Mouse (Mus musculus): ENCODE results near the gene Usp12. TPM values are rescaled to one million over a fixed set of nuclear protein-coding genes. Genes with fewer than 3 reads are reported as not detected.

Gene Usp12
- polyA plus RNA-seq, 1 experiment from 2014 or later: 14.5 TPM

DNA sequence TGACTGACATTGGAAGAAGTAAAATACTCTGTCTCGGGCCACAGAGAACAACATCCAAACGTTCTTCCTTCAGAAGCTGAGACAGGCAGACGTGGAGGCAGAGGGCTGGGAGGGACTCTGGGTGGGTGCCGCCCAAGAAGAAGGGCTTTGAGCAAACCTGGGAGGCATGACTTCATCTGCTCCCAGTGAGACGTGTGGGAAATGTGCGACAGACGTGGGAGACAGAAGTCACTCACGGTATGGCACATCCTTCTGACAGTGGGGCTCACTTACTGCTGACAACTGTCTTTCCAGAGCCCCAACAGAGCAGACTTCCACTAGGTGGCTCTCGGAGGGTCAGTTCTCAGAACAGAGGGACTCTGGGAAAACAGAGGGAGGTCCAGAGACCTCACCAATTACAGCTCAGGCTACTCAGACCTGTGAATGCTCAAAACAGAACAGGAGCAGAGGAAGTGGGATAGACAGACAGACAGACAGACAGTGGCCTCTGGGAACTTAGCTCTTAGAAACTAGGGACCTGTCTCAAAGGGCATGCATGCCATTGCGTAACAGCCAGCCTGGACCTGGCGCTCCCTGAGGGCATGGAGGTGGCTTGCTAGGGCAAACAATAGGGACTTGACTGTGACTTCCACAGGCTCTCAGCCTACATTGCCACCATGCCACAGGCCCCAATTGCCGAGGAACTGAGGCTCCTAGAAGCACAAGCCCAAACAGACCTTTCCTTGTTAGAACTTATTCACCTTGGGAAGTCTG lies 60.7 kb downstream of the Usp12 start:
- H3K36me3 ChIP-seq (ENCODE audit: insufficient read depth, low read length): peaks cover 25% of the 10 kb centered on the region
- ATAC-seq (no peak; the same call in 1 of the 2 replicates), DNase-seq (ENCODE audit: low spot score) (no peak)
- no peak overlapping the region for H3K9ac ChIP-seq (replicated peaks; ENCODE audit: low read depth)
- H3K9me3 ChIP-seq (ENCODE audit: low read length): no peaks in the 10 kb centered on the region
- H3K4me2 ChIP-seq (replicated peaks; ENCODE audit: low read depth, low read length): no peak overlapping the region
- WGBS: 72% methylated on average over 12 of the region's 12 CpGs
- no peak overlapping the region for H3K27ac ChIP-seq (ENCODE audit: low read length)
- no peak overlapping the region for H3K4me3 ChIP-seq (ENCODE audit: low read depth, low read length)
- no peaks in the 10 kb centered on the region for H3K27me3 ChIP-seq (replicated peaks; ENCODE audit: insufficient read depth, low read length)
- no peaks in the 10 kb centered on the region for H3K4me1 ChIP-seq (ENCODE audit: insufficient read depth, low read depth, low read length)
- TF ChIP-seq EP300 (IDR thresholded peaks at IDR 0.05) (no peak), CTCF (IDR thresholded peaks at IDR 0.05) (peak; percentile 22; the same call in 1 of the 2 replicates)

DNA sequence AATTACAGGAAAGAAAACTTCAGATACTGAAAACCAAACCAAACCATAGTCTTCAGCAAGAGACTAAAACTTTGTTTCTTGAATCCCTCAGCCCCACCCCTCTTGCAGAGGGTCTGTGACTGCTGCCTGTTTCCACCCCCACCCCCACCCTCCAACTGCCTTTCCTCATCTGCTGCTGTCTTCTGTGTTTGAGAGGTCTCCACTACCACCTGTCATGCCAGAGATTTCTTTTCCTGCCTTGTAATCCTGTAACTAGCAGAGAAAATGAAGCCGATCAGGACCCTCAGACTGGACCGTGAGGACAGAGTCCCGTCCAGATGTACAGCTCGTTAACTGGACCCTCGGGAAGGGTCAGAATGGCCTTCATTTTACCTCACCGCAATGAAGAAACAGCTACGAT lies 61.4 kb downstream of the Usp12 start:
- Histone ChIP-seq H3K9ac (replicated peaks; ENCODE audit: low read depth) (no peak overlapping the region), H3K27ac (ENCODE audit: low read length) (no peak overlapping the region), H3K4me2 (replicated peaks; ENCODE audit: low read depth, low read length) (no peak overlapping the region), H3K9me3 (ENCODE audit: low read length) (no peaks in the 10 kb centered on the region), H3K4me1 (ENCODE audit: insufficient read depth, low read depth, low read length) (no peaks in the 10 kb centered on the region), H3K4me3 (ENCODE audit: low read depth, low read length) (no peak overlapping the region), H3K36me3 (ENCODE audit: insufficient read depth, low read length) (peaks cover 25% of the 10 kb centered on the region), H3K27me3 (replicated peaks; ENCODE audit: insufficient read depth, low read length) (no peaks in the 10 kb centered on the region)
- TF ChIP-seq CTCF (IDR thresholded peaks at IDR 0.05): no peak
- TF ChIP-seq EP300 (IDR thresholded peaks at IDR 0.05): no peak
- ATAC-seq (no peak), DNase-seq (ENCODE audit: low spot score) (no peak)
- WGBS: 87% methylated on average over 7 of the region's 7 CpGs

DNA sequence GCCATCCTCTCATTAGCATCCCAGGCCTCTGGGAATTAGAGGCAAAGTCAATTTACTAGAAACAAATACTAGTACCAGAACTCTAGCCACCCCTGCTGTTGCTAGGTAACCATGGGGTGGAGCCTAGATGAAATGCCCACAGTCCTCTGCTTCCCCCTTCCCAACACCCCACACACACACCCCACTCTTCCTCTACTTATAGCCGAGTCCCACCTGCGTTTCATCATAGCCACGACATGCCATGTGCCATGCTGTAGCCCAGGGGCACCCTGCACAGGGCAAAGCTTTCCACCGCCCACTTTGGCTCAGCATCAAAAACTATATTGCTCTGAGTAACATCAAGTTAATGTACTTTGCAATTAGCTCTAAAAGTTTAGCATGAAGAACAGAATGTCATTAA lies 67.8 kb downstream of the Usp12 start:
- Histone ChIP-seq H3K27me3 (replicated peaks; ENCODE audit: insufficient read depth, low read length) (no peaks in the 10 kb centered on the region), H3K9ac (replicated peaks; ENCODE audit: low read depth) (no peak overlapping the region), H3K4me3 (ENCODE audit: low read depth, low read length) (no peak overlapping the region), H3K9me3 (ENCODE audit: low read length) (no peaks in the 10 kb centered on the region), H3K36me3 (ENCODE audit: insufficient read depth, low read length) (no peaks in the 10 kb centered on the region), H3K4me1 (ENCODE audit: insufficient read depth, low read depth, low read length) (no peaks in the 10 kb centered on the region), H3K27ac (ENCODE audit: low read length) (no peak overlapping the region), H3K4me2 (replicated peaks; ENCODE audit: low read depth, low read length) (no peak overlapping the region)
- WGBS: 76% methylated on average over 4 of the region's 4 CpGs
- ATAC-seq (no peak), DNase-seq (ENCODE audit: low spot score) (no peak)
- TF ChIP-seq EP300 (IDR thresholded peaks at IDR 0.05): no peak
- no peak for TF ChIP-seq CTCF (IDR thresholded peaks at IDR 0.05)

DNA sequence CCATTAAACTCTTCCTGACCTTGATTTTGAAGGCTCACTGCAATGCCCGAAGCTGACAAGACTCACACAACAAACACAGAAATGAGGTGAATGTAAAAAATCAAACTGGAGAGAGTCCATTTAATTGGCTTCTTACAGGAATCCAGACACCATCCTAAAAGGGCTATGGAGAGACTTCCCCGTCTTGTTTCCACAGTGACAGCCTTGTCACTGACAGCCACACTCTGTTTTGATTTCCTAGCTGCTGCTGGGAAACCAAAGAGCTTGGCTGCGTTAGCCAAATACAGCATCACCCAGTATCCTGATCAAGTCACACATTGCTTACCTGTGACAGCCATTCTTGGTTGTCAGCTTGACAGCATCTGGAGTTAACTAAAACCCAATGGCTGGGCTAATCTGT lies 69.8 kb downstream of the Usp12 start:
- Histone ChIP-seq H3K9me3 (ENCODE audit: low read length) (no peaks in the 10 kb centered on the region), H3K27me3 (replicated peaks; ENCODE audit: insufficient read depth, low read length) (no peaks in the 10 kb centered on the region), H3K9ac (replicated peaks; ENCODE audit: low read depth) (no peak overlapping the region), H3K4me2 (replicated peaks; ENCODE audit: low read depth, low read length) (no peak overlapping the region), H3K27ac (ENCODE audit: low read length) (no peak overlapping the region), H3K4me1 (ENCODE audit: insufficient read depth, low read depth, low read length) (no peaks in the 10 kb centered on the region), H3K36me3 (ENCODE audit: insufficient read depth, low read length) (no peaks in the 10 kb centered on the region), H3K4me3 (ENCODE audit: low read depth, low read length) (no peak overlapping the region)
- DNase-seq (ENCODE audit: low spot score) (no peak), ATAC-seq (no peak)
- TF ChIP-seq CTCF (IDR thresholded peaks at IDR 0.05): no peak
- TF ChIP-seq EP300 (IDR thresholded peaks at IDR 0.05): no peak
- whole genome bisulfite sequencing: 37% methylated on average over 3 of the region's 3 CpGs

GRCm38 (mm10) chr5:146723452-146723851 lies 71.4 kb downstream of the Usp12 start:
- no peak overlapping the region for H3K4me3 ChIP-seq (ENCODE audit: low read depth, low read length)
- H3K27me3 ChIP-seq (replicated peaks; ENCODE audit: insufficient read depth, low read length): no peaks in the 10 kb centered on the region
- ATAC-seq: no peak
- no peaks in the 10 kb centered on the region for H3K9me3 ChIP-seq (ENCODE audit: low read length)
- H3K9ac ChIP-seq (replicated peaks; ENCODE audit: low read depth): no peak overlapping the region
- no peaks in the 10 kb centered on the region for H3K4me1 ChIP-seq (ENCODE audit: insufficient read depth, low read depth, low read length)
- no peak overlapping the region for H3K27ac ChIP-seq (ENCODE audit: low read length)
- WGBS: 89% methylated on average over 5 of the region's 5 CpGs
- no peak for DNase-seq (ENCODE audit: low spot score)
- TF ChIP-seq EP300 (IDR thresholded peaks at IDR 0.05) (no peak), CTCF (IDR thresholded peaks at IDR 0.05) (peak; percentile 39)
- H3K36me3 ChIP-seq (ENCODE audit: insufficient read depth, low read length): no peaks in the 10 kb centered on the region
- no peak overlapping the region for H3K4me2 ChIP-seq (replicated peaks; ENCODE audit: low read depth, low read length)

DNA sequence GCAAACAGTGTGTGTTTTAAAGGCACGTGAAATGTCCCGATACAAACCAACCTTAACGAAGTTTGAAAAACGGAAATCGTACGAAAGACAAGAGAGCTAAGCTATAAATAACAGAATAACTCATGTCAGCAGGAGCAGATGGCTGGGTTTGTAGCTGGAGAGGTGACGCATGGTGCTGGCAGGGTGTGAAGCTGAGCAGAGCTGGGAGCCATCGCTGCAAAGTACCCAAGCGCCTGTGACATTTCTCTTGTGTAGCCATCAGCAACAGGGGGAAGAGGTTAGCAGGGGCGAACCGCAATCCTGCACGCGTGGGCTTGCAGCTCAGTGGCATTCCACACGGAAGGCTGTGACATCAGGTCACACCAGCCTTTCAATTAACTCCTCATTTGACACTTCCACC lies 72.6 kb downstream of the Usp12 start:
- Histone ChIP-seq H3K4me1 (ENCODE audit: insufficient read depth, low read depth, low read length) (no peaks in the 10 kb centered on the region), H3K36me3 (ENCODE audit: insufficient read depth, low read length) (no peaks in the 10 kb centered on the region), H3K27me3 (replicated peaks; ENCODE audit: insufficient read depth, low read length) (no peaks in the 10 kb centered on the region), H3K9ac (replicated peaks; ENCODE audit: low read depth) (no peak overlapping the region), H3K27ac (ENCODE audit: low read length) (no peak overlapping the region), H3K4me2 (replicated peaks; ENCODE audit: low read depth, low read length) (no peak overlapping the region), H3K9me3 (ENCODE audit: low read length) (no peaks in the 10 kb centered on the region), H3K4me3 (ENCODE audit: low read depth, low read length) (no peak overlapping the region)
- peak; percentile 36 for DNase-seq (ENCODE audit: low spot score)
- WGBS: 39% methylated on average over 14 of the region's 14 CpGs
- ATAC-seq: no peak
- TF ChIP-seq EP300 (IDR thresholded peaks at IDR 0.05): no peak
- no peak for TF ChIP-seq CTCF (IDR thresholded peaks at IDR 0.05)

Data from lung, postnatal 0 days (tissue).